ENCODE assay signal across 24 mouse cellular contexts in genomic region chr4:140709111-140709510, GRCm38 (mm10). TPM values are rescaled to one million over a fixed set of nuclear protein-coding genes. Genes with fewer than 3 reads are reported as not detected.
A peak's percentile ranks its signal among the peaks of the same experiment; 100 is the strongest.
DNase-seq lines count a peak whose midpoint lies in the region; ATAC-seq and TF ChIP-seq lines count a peak whose summit lies in the region.
"Had no signal": no experiment of that assay in that cellular context is flagged by ENCODE, and none has a peak within 500 bp of the region (broad histone marks: within the 10 kb centered on the region; RNA-seq: fewer than 3 reads in every experiment).

No protein-coding gene starts in this region.

- H3K36me3 ChIP-seq in heart, embryonic 14.5 days (ENCODE audit: control insufficient read depth, insufficient read depth, low read length) = peaks cover 77% of the 10 kb centered on the region
- peaks cover 95% of the 10 kb centered on the region for H3K36me3 ChIP-seq in heart, embryonic 10.5 days
- peaks cover 92% of the 10 kb centered on the region for H3K36me3 ChIP-seq in neural tube, embryonic 13.5 days
- peaks cover 13% of the 10 kb centered on the region for H3K36me3 ChIP-seq in myocyte (ENCODE audit: control insufficient read depth, insufficient read depth)

- H3K4me3 ChIP-seq in heart, embryonic 14.5 days (ENCODE audit: control insufficient read depth in 1 of 2, insufficient read depth in 1 of 2, low read depth in 1 of 2, low read length in 2 of 2) = no peak overlapping the region
- H3K4me3 ChIP-seq in heart, embryonic 10.5 days = no peak overlapping the region
- H3K4me3 ChIP-seq in layer of hippocampus, adult 2 months = no peak overlapping the region
- no peak overlapping the region for H3K4me3 ChIP-seq in neural tube, embryonic 13.5 days
- H3K4me3 ChIP-seq in myocyte = no peak overlapping the region
- H3K4me3 ChIP-seq: limb, embryonic 12.5 days; liver, embryonic 13.5 days; midbrain, embryonic 12.5 days had no signal

- no peaks in the 10 kb centered on the region for H3K9me3 ChIP-seq in heart, embryonic 14.5 days (ENCODE audit: control insufficient read depth, low read length)
- no peaks in the 10 kb centered on the region for H3K9me3 ChIP-seq in heart, embryonic 10.5 days
- no peaks in the 10 kb centered on the region for H3K9me3 ChIP-seq in neural tube, embryonic 13.5 days
- H3K9me3 ChIP-seq: limb, embryonic 12.5 days; liver, embryonic 13.5 days; midbrain, embryonic 12.5 days had no signal

- no peak overlapping the region for H3ac ChIP-seq in myocyte (ENCODE audit: control insufficient read depth, insufficient read length)

- peaks cover 44% of the 10 kb centered on the region for H3K79me2 ChIP-seq in myocyte (ENCODE audit: control insufficient read depth, insufficient read depth)

- TF ChIP-seq POLR2A in myocyte (IDR thresholded peaks at IDR 0.05; ENCODE audit: insufficient read length, low read depth) = no peak

- no peak for ATAC-seq in heart, embryonic 14.5 days (ENCODE audit: insufficient number of reproducible peaks, insufficient read depth, low FRiP score, low read depth)
- no peak for ATAC-seq in neural tube, embryonic 13.5 days (ENCODE audit: low read depth)
- ATAC-seq in granulocyte monocyte progenitor cell, adult 5-6 weeks (replicated peaks; ENCODE audit: poor library complexity, severe bottlenecking) = no peak
- ATAC-seq: forebrain, postnatal 0 days; inflammation-experienced regulatory T-cells, adult 6 months; Patski had no signal

- DNase-seq in heart, embryonic 10.5 days (ENCODE audit: low spot score) = no peak
- no peak for DNase-seq in layer of hippocampus, adult 2 months (ENCODE audit: low spot score in 2 of 2)
- DNase-seq in layer of hippocampus, adult 8-10 months (ENCODE audit: low spot score in 2 of 2) = no peak
- no peak for DNase-seq in neural tube, embryonic 10.5 days (ENCODE audit: extremely low spot score, low spot score)
- DNase-seq: adrenal gland, adult 8-10 months; cerebellum, adult 9-11 months; forebrain, postnatal 0 days; heart, postnatal 14 days; kidney, postnatal 36 days; liver, embryonic 13.5 days; thymus, adult 18-20 months had no signal

- no peaks in the 10 kb centered on the region for H3K27me3 ChIP-seq in heart, embryonic 14.5 days (ENCODE audit: control insufficient read depth, insufficient read depth, low read length)
- H3K27me3 ChIP-seq in heart, embryonic 10.5 days (ENCODE audit: insufficient read depth, poor library complexity, severe bottlenecking) = no peaks in the 10 kb centered on the region
- H3K27me3 ChIP-seq in neural tube, embryonic 13.5 days = no peaks in the 10 kb centered on the region
- H3K27me3 ChIP-seq in myocyte (ENCODE audit: control insufficient read depth, insufficient read depth, insufficient read length) = no peaks in the 10 kb centered on the region
- H3K27me3 ChIP-seq: limb, embryonic 12.5 days; liver, embryonic 13.5 days; midbrain, embryonic 12.5 days; Patski had no signal

- WGBS in heart, embryonic 14.5 days = 86% methylated on average over 7 of the region's 7 CpGs
- 92% methylated on average over 7 of the region's 7 CpGs for WGBS in heart, embryonic 10.5 days
- 76% methylated on average over 7 of the region's 7 CpGs for WGBS in neural tube, embryonic 13.5 days

- no peak overlapping the region for H3K4me2 ChIP-seq in heart, embryonic 14.5 days (ENCODE audit: low read length)
- no peak overlapping the region for H3K4me2 ChIP-seq in neural tube, embryonic 13.5 days
- peak overlapping the region; percentile 50 for H3K4me2 ChIP-seq in myocyte (ENCODE audit: low read depth)
- H3K4me2 ChIP-seq: limb, embryonic 12.5 days; liver, embryonic 13.5 days; midbrain, embryonic 12.5 days had no signal

- TF ChIP-seq CTCF in layer of hippocampus, adult 2 months (conservative IDR thresholded peaks at IDR 0.05) = no peak

- no peak overlapping the region for H3K27ac ChIP-seq in heart, embryonic 14.5 days (replicated peaks in 1 of 2; ENCODE audit: control insufficient read depth in 1 of 2, insufficient read depth in 1 of 2, low read depth in 2 of 2, low read length in 2 of 2)
- H3K27ac ChIP-seq in heart, embryonic 10.5 days = no peak overlapping the region; the same call in 1 of the 2 replicates
- 0 out of 2 replicates have a peak overlapping the region, but pooled peaks have one; percentile 14 for H3K27ac ChIP-seq in layer of hippocampus, adult 2 months
- peak overlapping the region; percentile 50 for H3K27ac ChIP-seq in neural tube, embryonic 13.5 days (replicated peaks)
- H3K27ac ChIP-seq: limb, embryonic 12.5 days; macrophage; midbrain, embryonic 12.5 days had no signal

- H3K9ac ChIP-seq in heart, embryonic 14.5 days (ENCODE audit: low read length) = peak overlapping the region; percentile 34; the same call in 1 of the 2 replicates
- H3K9ac ChIP-seq in neural tube, embryonic 13.5 days = peak overlapping the region; percentile 13; the same call in 1 of the 2 replicates
- H3K9ac ChIP-seq: forebrain, postnatal 0 days; limb, embryonic 12.5 days; liver, embryonic 13.5 days; midbrain, embryonic 12.5 days had no signal

- H3K4me1 ChIP-seq in heart, embryonic 14.5 days (ENCODE audit: control insufficient read depth in 2 of 2, insufficient read depth in 2 of 2, low read length in 2 of 2) = peaks cover 17 to 35% of the 10 kb centered on the region in 2 experiments
- peaks cover 65% of the 10 kb centered on the region for H3K4me1 ChIP-seq in heart, embryonic 10.5 days
- H3K4me1 ChIP-seq in neural tube, embryonic 13.5 days (replicated peaks) = peaks cover 86% of the 10 kb centered on the region

TF ChIP-seq in myocyte, 11 proteins besides CTCF, POLR2A, EP300 and RAD21:
- TF ChIP-seq MYOG (IDR thresholded peaks at IDR 0.05; ENCODE audit: control insufficient read depth in 1 of 3, insufficient read depth in 1 of 3, insufficient read length in 2 of 3, low read depth in 2 of 3) (peak; percentile 39 to 86 (median 50)), CEBPB (IDR thresholded peaks at IDR 0.05; ENCODE audit: insufficient read depth, poor library complexity, severe bottlenecking) (no peak), REST (IDR thresholded peaks at IDR 0.05; ENCODE audit: insufficient read depth, insufficient read length) (no peak), MYOD1 (IDR thresholded peaks at IDR 0.05; ENCODE audit: control insufficient read depth in 1 of 3, insufficient read length in 2 of 3, low read depth in 2 of 3) (peak in 1 of 3 experiments; percentile 58), USF1 (IDR thresholded peaks at IDR 0.05; ENCODE audit: low read depth) (no peak), SRF (IDR thresholded peaks at IDR 0.05; ENCODE audit: control insufficient read depth, insufficient read length, low read depth) (no peak)

RNA-seq across cellular contexts. Expression of gene Rcc2, which starts 8.8 kb away (rescaled TPM):
- 15.1 and 16.1 TPM in 2 replicates for polyA plus RNA-seq in heart, embryonic 14.5 days (2014; fragmentation: Nextera tagmentation; extraction: Ambion mirVana)
- polyA plus RNA-seq in heart, embryonic 10.5 days (2016; fragmentation: Nextera tagmentation; extraction: Ambion mirVana) = 18.0 and 29.0 TPM in 2 replicates
- 10 to 100 TPM; 93.0 to 93.5 TPM for total RNA-seq in layer of hippocampus, adult 2 months (2021)
- total RNA-seq in layer of hippocampus, adult 8-10 months (2022) = 10 to 100 TPM; 82.5 to 87.8 (median 85.0) TPM
- polyA plus RNA-seq in neural tube, embryonic 13.5 days (2015; fragmentation: Nextera tagmentation; extraction: Ambion mirVana) = 23.4 and 30.7 TPM in 2 replicates
- 167 TPM for polyA plus RNA-seq in myocyte (2012; fragmentation: generic; extraction: Trizol)
- 150 and 183 TPM in 2 replicates for total RNA-seq in granulocyte monocyte progenitor cell, adult 5-6 weeks (2014; fragmentation: Nextera tagmentation)
- total RNA-seq in granulocyte monocyte progenitor cell, adult 5-6 weeks (2017) = 146 and 176 TPM in 2 replicates

RNA-seq across cellular contexts. Expression of gene Padi6, which starts 33.3 kb away (rescaled TPM):
- polyA plus RNA-seq in heart, embryonic 14.5 days (2014; fragmentation: Nextera tagmentation; extraction: Ambion mirVana) = not detected in 2 replicates
- polyA plus RNA-seq in heart, embryonic 10.5 days (2016; fragmentation: Nextera tagmentation; extraction: Ambion mirVana) = not detected in 2 replicates
- total RNA-seq in layer of hippocampus, adult 2 months (2021) = not detected
- not detected for total RNA-seq in layer of hippocampus, adult 8-10 months (2022)
- polyA plus RNA-seq in neural tube, embryonic 13.5 days (2015; fragmentation: Nextera tagmentation; extraction: Ambion mirVana) = not detected in 2 replicates
- 0.20 TPM for polyA plus RNA-seq in myocyte (2012; fragmentation: generic; extraction: Trizol)
- not detected in 2 replicates for total RNA-seq in granulocyte monocyte progenitor cell, adult 5-6 weeks (2014; fragmentation: Nextera tagmentation)
- not detected in 2 replicates for total RNA-seq in granulocyte monocyte progenitor cell, adult 5-6 weeks (2017)
- total RNA-seq: adrenal gland, adult 8-10 months; forebrain, postnatal 0 days; heart, postnatal 14 days had no signal
- polyA plus RNA-seq: embryonic facial prominence, embryonic 14.5 days; inflammation-experienced regulatory T-cells, adult 6 months; kidney, embryonic 14.5 days; limb, embryonic 12.5 days; liver, embryonic 13.5 days; lung, embryonic 16.5 days; macrophage; midbrain, embryonic 12.5 days; Patski; urinary bladder, adult 2 months had no signal

RNA-seq across cellular contexts. Expression of gene Arhgef10l, which starts 43.3 kb away (rescaled TPM):
- 14.2 and 15.9 TPM in 2 replicates for polyA plus RNA-seq in heart, embryonic 14.5 days (2014; fragmentation: Nextera tagmentation; extraction: Ambion mirVana)
- polyA plus RNA-seq in heart, embryonic 10.5 days (2016; fragmentation: Nextera tagmentation; extraction: Ambion mirVana) = 13.3 and 14.9 TPM in 2 replicates
- 10 to 100 TPM; 43.9 to 52.8 TPM for total RNA-seq in layer of hippocampus, adult 2 months (2021)
- total RNA-seq in layer of hippocampus, adult 8-10 months (2022) = 10 to 100 TPM; 44.6 to 55.8 (median 46.7) TPM
- 28.6 and 28.8 TPM in 2 replicates for polyA plus RNA-seq in neural tube, embryonic 13.5 days (2015; fragmentation: Nextera tagmentation; extraction: Ambion mirVana)
- polyA plus RNA-seq in myocyte (2012; fragmentation: generic; extraction: Trizol) = 34.7 TPM
- 4.2 and 6.0 TPM in 2 replicates for total RNA-seq in granulocyte monocyte progenitor cell, adult 5-6 weeks (2014; fragmentation: Nextera tagmentation)
- total RNA-seq in granulocyte monocyte progenitor cell, adult 5-6 weeks (2017) = 6.9 and 7.2 TPM in 2 replicates

Comparison
In these comparisons a context has a peak if more than half of its experiments do, and no peak if none do; other contexts are left out.
1. H3K27ac ChIP-seq: peak in layer of hippocampus, adult 2 months (single experiment) and neural tube, embryonic 13.5 days (single experiment); none in heart, embryonic 14.5 days (0 of 2) and heart, embryonic 10.5 days (single experiment).